Mouse (Mus musculus): ENCODE measurements around the gene Pheta2.
"Not testable (repeated sequence)": the region's sequence is repeated elsewhere in the genome, so short reads cannot be mapped to it uniquely, and the experiment has no call there.

Gene Pheta2

DNA sequence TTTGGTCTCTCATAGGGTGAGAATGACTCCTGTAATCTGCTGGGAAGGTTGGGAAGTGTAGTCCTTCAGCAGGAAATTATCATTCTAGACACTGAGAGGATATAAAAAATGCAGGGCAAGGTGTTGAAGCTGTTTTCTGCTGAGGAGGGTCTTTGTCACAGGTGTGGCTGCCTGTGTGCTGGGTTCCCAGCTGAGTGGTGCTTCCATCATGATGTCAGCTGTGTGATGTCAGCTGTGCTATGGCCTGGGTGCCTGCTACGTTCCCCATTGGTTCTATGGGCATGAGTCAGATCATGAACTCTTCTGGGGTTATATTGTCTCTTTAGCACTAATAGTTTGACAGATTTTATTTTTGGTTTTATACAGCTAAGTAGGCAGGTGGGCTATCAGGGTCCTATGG, 30.1 kb downstream of the Pheta2 start:
- DNase-seq (ENCODE audit: low spot score): no peak

DNA sequence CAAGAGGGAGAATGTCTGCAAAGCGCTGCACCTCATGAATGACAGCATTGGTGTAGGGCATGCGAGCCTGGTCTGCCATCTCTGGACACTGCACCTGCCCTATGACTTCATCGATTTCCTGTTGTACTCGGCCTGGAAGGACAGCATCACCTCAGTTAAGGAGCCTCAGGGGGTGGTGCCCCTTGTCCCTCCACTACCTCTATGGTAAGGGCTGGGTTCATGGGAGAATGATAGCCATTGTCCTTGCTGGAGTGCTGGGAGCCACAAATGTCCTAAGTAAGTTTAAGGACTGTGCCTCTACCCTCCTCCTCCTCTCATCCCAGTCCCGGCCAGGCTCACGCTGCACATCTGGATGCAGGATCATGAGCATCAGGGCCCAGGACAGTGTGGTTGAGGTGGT, 33.7 kb downstream of the Pheta2 start:
- no peak for DNase-seq (ENCODE audit: low spot score)

DNA sequence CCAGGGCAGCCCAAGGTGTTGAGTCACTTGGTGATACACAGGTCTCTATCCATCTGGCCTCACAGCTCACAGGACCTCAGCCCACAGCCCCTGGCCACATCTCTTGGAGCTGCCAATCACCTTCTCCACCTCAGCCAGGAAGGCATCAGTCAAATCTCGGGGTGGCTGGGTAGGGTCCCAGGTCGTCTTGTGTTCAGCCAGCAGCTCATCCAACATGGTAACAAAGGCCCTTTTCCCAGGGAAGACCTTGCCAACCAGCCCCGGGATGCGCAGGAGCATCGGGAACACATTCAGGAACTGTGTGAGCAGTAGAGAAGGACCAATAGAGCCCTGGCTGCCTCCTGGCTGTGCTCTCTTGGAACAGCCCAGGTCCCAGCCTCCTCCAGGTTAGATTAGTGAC, 34.2 kb downstream of the Pheta2 start:
- DNase-seq (ENCODE audit: low spot score): no peak

DNA sequence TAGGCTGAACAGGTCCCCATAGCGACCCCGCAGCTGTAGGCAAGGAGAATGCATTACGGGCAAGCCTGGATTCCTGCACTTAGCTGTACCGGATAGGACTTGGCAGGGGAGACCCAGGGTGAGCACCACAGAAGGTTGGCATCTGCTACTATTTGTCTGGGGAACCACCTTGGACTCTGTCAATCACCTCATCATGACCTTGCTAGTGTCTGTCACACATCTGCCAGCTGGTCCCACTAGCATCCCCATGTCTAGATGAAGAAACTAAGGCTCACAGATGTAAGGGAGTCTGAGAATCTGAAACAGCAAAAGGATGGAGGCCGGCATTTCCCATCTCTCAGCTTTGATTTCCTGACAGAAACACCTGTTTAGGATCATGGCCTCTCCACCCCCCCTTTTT, 35.7 kb downstream of the Pheta2 start:
- DNase-seq (ENCODE audit: low spot score): no peak

DNA sequence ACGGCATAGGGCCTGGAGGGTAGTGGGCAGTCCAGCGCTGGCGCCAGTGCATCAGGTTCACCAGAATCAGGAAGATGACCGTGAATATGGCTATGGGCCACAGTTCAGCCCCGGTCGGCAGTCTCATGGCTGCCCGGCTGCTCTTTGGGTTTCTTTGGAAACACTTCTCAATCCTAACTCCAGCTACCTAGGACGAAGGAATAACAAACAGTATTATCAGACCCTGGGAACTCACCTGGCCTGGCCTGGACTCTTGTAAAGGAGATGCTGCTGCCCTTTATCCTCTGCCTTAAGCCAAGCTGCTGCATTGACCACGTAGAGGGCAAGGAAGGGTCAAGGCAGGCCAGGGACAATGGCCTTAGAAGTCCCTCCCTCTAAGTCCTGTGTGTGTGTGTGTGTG, 37.1 kb downstream of the Pheta2 start:
- DNase-seq (ENCODE audit: low spot score): no peak

DNA sequence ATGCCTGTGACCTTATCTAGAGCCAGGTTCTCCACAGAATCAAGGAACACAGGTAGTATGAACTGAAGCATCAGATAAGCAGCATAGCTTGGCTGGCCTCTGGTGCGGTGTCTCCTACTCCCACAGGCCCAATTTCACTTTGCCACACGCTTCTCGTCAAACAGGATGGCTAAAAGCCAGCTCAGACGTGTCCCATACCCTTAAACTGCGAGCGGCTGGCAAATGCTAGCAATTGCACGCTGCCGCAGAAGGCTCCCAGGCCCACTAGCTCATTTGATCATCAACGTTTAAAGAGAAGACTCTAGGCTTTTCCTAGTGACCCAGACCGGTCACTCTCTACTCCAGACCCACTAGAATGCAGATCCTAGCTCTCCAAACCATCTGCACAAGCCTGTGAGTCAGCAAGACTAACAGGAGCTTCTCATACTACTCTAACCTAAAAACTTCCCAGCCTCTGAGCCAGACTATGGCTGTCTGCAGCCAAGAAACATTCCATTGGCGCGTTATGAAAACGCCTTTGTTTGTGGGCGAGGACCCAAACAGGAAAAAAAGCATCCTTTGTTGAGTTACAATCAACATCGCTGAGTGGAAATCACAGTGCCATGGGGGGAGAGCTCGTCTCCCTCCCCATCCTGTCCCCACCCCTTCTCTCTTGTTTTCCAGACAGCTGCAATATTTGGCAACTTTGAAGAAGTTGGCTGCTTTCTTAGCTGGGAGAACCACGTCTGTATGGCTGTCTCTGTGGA, 37.8 kb downstream of the Pheta2 start:
- DNase-seq (ENCODE audit: low spot score): no peak

DNA sequence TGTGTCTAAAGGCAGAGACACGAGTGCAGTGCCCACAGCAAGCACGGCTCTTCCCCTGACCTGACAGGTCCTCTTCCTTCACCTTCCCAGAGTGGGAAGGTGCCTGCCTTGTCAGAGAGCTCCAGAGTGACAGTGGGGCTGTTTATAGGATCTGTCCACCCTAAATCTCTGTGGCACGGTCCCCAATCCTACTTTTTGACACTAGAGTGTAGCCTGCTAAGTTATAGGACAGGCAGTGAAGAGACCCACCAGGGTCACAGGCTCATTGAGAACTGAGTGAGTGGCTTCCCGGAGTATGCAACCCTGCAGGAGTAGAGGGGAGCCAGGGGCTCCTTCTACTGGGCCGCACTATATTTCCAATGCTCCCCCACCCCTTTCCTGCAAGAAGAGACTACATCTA, 39.0 kb downstream of the Pheta2 start:
- DNase-seq (ENCODE audit: low spot score): no peak

DNA sequence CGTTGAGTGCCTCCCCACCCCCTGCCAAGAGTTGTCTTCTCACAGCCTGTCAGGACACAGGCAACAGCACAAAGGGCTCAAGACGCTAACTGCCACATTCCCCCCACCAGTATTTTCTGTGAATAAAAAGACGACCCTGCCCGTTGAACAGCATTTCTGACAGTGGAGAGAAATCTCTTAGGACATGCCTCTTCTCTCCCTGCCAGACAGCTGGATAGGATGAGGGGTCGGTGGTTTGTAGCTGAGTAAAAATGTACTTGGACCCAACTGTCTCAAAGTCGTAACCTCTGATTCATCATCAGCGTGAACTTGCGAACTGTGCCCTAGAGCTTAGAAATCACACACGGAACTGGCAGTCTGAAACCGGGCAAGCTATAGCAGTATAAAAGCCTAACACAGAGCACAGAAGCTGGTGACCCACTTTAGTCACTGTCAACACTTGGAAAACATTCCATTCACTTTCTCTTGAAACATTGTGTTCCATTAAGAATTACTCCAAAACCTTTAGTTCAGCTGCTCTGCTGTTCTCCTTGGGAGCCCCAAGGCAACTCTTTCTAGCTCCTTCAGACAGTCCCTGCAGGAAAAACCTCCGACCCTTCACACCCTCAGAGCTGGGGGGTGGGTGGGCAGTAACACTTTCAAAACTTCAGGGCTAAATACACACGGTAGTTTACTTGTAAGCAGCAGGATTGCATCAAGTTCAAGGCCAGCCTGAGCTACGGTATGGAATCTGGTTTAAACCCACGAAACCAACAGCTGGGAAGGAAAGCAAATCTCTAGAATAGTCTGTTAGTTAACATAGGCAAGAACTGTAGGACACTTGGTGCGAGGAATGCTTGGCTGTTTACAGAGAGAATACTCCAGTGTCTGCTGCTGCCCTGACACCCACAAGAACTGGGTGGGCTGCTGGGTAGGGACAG, 39.8 kb downstream of the Pheta2 start:
- no peak for DNase-seq (ENCODE audit: low spot score)

DNA sequence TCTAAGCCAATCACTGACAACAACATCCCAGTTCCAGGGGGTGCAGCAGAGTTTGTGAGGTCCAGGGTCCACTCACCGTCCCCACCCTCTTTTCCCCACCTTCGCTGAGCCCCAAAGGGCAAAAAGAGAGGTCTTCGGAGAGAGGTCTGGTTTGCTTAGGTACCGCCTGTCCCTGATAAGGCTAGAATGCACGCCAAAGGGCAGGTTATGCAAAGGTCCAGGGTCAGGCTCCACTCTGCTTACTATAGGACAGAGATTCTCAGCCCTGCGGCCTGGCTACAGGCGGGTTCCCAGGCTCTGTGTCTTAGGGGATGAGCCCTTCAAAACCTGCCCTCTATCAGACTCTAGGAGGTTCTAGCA, 40.7 kb downstream of the Pheta2 start:
- DNase-seq (ENCODE audit: low spot score): no peak

DNA sequence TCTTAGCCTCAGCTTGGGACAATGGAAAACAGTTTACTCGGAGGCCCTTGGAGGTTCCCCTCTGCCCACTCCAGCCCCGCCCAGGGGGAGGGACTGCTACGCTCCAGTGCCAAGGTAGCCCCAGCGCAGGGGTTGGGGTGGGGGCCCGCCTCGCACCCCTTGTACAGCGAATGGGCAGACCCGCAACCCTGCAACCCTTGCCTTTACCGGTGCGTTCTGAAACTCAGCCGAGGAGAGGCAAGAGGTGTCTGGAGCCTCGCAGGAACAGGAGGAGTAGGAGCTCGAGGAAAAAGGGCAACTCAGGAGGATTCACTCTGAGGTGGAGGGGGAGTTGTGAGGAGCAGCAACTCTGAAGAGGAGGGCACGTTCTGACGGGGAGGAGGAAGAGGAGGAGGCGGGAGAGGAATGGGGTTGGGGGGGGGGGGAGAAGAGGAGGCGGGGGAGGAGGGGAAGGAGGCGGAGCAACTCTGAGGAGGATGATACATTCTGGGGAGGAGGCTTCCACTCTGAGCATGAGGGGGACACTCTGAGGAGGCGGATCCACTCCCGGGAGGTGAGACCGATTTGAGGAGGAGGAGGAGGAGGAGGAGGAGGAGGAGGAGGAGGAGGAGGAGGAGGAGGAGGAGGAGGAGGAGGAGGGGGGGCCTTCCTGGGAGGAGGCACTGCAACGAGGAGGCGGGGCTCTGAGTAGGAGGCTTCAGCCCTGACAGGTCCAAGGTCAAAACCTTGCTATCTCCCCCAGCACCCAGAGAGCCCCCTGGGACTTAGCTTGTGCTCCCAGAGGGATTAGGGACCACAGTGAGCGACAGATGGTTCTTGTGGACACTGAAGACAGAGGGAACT, 41.4 kb downstream of the Pheta2 start, which contains the start of gene Cyp2d22:
Cyp2d22 (minus strand) TSS at position 390 of the 843 bp plus-strand sequence.
- DNase-seq (ENCODE audit: low spot score): no peak

DNA sequence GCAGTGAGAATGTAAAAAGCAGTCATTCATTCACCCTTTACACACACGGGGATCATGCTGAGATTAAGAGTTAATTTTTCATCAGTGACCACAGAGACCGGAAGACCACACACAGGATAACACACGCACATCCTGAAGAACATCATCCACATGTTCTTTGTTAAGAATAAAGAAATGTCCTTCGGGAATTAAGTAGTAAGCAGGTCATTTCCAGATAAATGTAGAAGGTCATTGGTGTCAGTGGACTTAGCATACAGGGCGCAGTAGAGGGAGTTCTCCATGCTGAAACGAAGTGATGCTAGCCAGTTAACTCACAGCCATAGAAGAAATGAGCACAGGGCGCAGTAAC, 41.9 kb downstream of the Pheta2 start:
- no peak for DNase-seq (ENCODE audit: low spot score)

DNA sequence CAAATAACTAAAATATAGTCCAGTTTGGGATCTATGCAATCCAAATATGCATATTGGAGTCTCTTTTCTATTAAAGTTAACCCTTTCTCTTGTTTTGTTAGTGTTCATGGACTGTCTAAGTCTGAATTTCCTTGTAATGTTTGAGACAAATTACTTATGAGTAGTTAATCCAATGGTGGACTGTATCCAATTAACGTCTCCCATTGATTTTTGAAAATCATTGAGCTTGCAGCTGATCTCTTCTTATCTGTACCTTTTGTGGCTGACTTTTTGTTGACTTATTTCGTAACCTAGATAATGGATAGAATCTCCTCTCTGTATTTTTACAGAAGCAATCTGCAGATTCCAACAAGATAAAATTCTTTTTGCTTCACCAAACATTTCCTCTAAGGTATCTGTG, 43.7 kb downstream of the Pheta2 start:
- DNase-seq (ENCODE audit: low spot score): no peak

DNA sequence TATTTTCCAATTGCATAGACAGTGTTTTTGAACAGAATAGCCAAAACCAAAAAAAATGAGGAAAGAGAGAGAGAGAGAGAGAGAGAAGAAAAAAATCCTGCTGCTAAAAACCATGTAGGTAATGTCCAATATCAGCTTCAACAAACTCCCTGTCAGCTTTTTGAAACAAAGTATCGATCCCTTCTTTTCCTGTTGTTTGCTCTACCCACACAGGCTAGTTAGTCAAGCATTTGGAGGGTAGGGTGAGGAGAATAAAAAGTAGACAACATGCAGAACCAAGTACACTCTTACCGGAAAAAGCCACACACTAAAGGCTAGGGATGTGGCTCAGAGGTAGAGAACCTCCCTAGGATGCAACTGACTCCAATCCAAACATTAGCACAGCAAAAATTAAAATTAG, 47.0 kb downstream of the Pheta2 start:
- DNase-seq (ENCODE audit: low spot score): no peak

DNA sequence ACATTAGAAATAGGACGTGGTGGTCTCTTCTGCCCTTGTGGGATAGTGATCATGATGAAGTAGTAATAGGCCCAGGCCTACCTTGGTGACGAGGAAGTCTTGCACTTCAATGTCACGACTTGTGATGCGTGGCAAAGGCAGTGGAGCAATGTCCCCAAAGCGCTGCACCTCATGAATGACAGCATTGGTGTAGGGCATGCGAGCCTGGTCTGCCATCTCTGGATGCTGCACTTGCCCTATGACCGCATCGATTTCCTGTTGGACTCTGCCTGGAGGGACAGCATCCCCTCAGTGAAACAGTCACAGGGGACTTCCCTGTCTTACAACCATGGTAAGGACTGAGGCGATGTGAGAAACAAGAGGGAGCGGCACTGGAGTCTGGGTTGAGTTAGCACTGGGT, 51.2 kb downstream of the Pheta2 start:
- DNase-seq (ENCODE audit: low spot score): not testable (repeated sequence)

DNA sequence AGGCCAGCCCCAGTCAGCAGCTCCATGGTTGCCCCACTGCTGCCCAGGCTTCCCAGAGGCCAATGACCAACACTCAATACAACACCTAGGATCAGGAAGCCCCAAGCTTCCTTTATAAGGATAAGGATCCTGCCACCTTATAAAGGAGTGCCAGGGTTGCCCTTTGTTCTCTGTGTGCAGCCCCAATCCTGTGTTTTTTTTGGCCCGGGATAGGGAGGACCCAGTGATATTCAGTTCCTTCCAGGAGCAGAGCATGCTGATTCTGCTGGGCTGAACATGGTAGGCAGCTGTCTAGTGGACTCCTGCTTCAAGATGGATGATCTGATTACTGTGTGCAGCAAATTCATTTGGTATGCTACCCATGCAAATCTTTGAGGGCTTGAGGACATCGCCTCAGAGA, 55.2 kb downstream of the Pheta2 start, which contains the start of gene Cyp2d11:
Cyp2d11 (minus strand) TSS at position 101 of the 400 bp plus-strand sequence.
- not testable (repeated sequence) for DNase-seq (ENCODE audit: low spot score)

Data from MN1 (cell line).